Mouse (Mus musculus) neutrophil, adult 5-6 weeks (primary cell): ENCODE measurements around the gene Klra1. TPM values are rescaled to one million over a fixed set of nuclear protein-coding genes. Genes with fewer than 3 reads are reported as not detected.
"Not testable (repeated sequence)": the region's sequence is repeated elsewhere in the genome, so short reads cannot be mapped to it uniquely, and the experiment has no call there.

Experiments used
- ATAC-seq: fragments of 151-379, 151-347 bp; 2 replicates; pipeline ENCODE4 v1.8.0; 2017; ENCODE audit warnings: mild to moderate bottlenecking, moderate TSS enrichment; ENCODE audit not compliant: insufficient number of reproducible peaks, poor library complexity, low FRiP score, severe bottlenecking; ENCODE audit errors: extremely low read depth
- total RNA-seq: library from RNA; stranded (forward); fragments of 200-1000 nt; gene quantifications from 2 replicates; pipeline ENCODE4 v1.2.3, GENCODE M21; 2017

Klra1 gene
- total RNA-seq: 1.3 and 2.2 TPM in 2 replicates

DNA sequence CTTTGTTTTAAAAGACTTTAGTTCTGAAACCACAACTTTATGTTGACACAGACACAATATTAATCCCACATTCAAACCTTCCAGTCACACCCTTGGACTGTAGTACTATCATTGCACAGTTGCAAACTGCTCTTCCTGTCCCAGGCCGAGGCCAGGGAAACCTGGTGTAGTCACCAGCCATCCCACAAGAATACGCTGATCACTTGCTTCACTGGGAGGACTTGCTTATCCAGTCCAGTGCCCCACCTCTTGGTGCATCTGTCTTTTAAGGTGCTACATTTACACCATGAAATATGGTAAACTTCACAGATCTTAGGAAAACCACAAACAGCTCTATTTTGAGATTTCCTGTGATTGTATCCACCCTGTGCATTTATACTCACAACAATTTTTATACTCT is at the start of gene Klra1:
Gene Klra1 (minus strand): TSS at position 125 of the 400 bp plus-strand sequence.
- no peak for ATAC-seq

DNA sequence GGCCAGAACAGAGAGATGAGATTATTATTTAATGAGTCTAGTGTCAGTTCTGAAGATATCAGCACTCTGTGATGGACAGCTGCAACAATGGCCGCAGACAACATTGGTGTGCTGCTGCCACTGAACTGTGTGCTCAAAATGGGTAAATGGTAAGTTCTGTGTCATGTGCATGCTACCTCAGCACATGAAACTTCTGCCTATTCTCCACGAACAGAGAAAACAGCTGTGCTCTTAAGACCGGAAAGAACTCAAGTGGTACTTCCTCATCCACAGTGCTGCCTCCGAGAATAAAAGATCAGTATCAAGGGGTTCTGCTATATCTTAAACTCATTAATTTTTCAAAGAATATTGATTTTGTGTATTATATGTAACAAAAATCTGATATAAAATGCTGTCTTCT is 42.8 kb upstream of the Klra1 start:
- peak; percentile 74; the same call in 1 of the 2 replicates for ATAC-seq

GRCm38 (mm10) chr6:130419158-130419557 is 32.5 kb upstream of the Klra1 start:
- no peak for ATAC-seq

DNA sequence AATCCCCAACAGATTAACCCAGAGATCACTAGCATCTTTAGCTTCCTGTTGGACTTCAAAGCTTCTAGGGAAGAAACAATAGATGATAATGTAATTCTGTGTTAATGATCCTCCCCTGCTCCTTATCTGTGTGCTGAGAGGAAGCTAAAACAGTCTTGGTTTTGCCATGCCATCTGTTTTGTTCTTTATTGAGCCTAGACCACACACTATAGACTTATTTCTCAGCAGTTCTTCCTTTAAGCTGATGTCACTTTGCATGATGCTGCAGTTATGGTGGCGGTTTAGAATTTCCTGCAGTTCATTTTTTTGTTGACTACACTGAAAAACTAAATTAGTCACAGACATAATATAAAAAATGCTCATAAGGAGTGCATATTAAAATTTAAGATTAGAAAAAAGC is 18.2 kb upstream of the Klra1 start:
- ATAC-seq: no peak

GRCm38 (mm10) chr6:130385803-130386202 is 871 bp downstream of the Klra1 start:
- no peak for ATAC-seq

GRCm38 (mm10) chr6:130382375-130382774 is 4.3 kb downstream of the Klra1 start:
- 0 out of 2 replicates have a peak, but pooled peaks have one; percentile 39 for ATAC-seq

DNA sequence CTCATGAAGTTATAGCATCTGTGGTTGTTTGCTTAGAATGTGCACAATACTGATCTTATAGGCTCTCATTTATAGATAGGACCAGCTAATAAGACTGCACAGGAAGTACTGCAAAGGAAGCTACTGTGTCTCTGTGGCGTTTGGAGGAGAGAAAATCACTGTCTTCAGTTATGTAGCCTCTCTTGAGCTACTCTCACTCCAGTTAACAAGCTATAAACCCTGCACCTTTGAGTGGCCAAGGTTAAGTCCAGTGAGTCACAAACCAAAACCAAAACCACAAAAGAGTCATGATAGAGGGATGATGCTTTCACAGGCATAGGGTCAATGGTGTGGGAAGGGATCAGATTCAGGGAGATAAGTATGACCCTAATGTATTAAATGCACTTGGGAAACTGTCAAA is 41.3 kb downstream of the Klra1 start:
- ATAC-seq: not testable (repeated sequence)

DNA sequence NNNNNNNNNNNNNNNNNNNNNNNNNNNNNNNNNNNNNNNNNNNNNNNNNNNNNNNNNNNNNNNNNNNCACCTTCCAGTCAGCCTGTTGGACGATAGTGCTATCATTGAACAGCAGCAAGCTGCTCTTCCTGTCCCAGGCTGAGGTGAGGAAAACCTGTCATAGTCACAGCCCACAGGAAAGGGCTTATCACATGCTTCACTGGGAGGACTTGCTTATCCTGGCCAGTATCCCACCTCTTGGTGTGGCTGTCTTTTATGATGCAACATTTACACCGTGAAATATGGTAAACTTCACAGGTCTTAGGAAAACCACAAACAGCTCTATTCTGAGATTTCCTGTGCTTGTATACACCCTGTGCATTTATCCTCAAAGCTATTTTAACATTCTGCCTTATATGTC is 44.7 kb downstream of the Klra1 start:
- ATAC-seq: peak; percentile 19; the same call in 1 of the 2 replicates

- no peak for ATAC-seq
These were observed 49.3 kb downstream of the Klra1 start, which contains the start of gene Klra3 for GRCm38 (mm10) chr6:130337411-130337810. TSS of gene Klra3 (minus strand) at chr6:130337574.

Other genes with a start within 250 kb of the Klra1 start
- 1.7 and 2.6 TPM in 2 replicates for gene Klra9, start 193.8 kb downstream of the Klra1 start, total RNA-seq
- 3.4 and 3.6 TPM in 2 replicates for gene Klra7, start 153.6 kb downstream of the Klra1 start, total RNA-seq
- 0.93 and 2.5 TPM in 2 replicates for gene Klra10, start 104.9 kb downstream of the Klra1 start, total RNA-seq
- gene Klra3, start 49.3 kb downstream of the Klra1 start, total RNA-seq: 0.49 and 4.4 TPM in 2 replicates